Mouse (Mus musculus) spleen, adult 18-20 months (tissue): Measurements from ENCODE around the gene Slc38a10.
A peak's percentile ranks its signal among the peaks of the same experiment; 100 is the strongest.

Source experiments
- DNase-seq, 2 experiments: peaks; one replicate each; pipeline ENCODE4 v3.0.0; 2022; ENCODE audit warnings: mixed read lengths in 2 of 2

The Slc38a10 gene

DNA sequence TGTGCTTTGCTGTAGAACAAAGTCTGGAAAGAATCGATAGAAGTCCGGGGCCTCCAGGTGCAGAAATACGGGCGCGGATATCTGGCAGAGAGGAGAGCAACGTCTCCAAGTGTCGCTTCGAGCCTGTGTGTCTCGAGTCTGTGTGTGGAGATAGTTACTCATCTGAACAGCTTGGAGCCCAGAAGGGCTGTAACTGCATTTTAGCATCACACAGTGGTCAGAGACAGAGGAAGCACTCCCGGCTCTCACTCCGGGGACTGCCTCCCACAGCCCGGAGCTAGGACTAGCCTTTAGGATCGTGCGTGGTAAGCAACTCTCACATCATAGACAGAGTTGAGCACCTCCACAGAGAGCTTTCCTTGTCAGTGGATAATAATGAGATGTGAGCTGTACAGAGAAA, 22.1 kb upstream of the Slc38a10 start:
- DNase-seq = no peak

DNA sequence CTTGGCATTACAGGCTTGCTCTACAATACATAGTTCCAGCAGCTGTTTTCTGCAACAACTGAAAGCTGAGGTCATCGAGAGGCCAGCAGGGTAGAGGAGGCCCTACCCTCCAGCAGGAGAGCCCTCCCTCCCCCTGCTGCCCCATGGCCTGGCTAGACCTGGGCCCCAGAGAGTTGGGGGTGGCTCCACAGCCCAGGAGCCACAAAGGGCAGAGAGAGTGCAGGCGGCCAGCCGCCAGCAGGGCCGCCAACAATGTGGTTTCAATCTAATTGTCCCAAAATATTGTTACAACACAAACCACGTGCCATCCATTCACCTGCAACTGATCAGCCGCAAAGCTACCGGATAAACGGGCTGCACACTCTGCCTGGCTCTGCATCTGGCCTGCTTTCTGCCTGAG, 20.0 kb upstream of the Slc38a10 start:
- DNase-seq = no peak

DNA sequence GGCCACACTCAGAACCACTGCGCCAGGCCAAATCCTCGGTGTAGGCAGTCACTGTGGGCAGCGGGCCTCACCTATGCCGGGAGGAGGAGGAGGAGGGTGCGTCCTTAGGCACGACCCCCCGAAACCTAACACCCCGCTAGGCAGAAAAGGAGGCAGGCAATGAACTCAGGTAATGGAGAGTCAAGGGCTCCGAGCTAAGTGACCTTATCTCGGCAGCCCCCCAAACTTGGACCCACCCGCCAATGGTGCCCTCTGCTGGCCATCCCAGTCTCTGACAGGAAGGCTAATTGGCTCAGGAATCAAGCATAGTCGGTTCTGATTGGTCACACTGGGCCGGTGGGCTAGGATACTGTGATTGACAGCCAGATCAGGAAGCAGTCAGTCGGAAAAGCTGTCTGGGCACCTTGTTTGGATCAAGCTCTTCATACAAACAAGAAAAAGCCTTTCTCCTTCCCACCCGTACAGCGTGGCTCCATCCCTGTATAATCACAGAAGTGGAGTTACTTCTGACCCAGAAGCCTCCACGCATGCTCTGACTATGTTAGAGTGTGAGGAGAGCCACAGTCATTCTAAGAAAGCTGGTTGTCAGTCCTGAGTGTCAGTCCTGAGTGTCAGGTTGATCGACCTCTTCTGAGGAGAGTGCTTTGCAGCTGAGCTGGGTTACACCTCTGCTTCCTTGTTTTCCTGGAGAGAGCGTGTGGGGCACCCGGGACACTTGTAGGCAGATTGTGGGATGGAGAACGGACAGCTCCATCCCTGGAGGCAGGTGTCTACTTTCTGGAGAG, 18.3 kb upstream of the Slc38a10 start:
- DNase-seq = no peak

DNA sequence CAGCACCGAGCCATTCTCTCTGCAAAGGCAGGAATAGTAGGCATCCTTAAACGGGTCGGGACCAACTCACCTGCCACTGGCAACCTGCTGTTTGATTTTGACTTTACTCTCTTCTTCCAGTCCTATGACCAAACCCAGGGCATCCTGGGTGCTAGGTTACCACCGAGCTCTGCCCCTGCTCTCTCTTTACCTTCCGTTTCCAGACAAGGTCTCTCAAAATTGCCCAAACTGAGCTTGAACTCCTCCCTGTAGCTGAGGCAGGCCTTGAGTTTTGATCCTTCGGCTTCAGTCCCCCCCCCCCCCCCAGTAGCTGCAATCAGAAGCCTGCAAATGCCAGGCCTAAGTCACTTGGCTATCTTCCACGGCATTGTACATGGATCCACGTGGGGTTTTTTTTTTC, 17.4 kb upstream of the Slc38a10 start:
- DNase-seq = no peak

DNA sequence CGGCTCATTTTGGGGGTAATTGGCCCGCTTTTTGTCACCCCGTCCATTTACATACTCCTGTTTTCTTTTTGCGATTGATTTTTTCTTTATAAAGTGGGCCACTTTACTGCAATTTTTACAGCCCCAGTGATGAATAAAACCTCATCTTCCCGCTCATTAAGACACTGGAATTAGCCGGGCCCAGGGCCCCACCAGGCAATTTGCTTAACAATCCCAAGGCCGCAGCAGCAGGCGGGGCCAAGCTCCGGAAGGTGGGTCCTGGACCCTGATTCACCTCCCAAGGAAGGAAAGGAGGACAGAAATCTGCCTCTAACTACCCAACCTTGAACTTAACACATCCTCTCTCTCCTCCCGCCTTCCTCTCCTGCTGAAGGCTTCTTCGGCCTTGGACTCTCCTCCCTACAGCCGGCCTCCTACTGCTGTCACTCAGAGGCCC, 16.8 kb upstream of the Slc38a10 start:
- no peak for DNase-seq

DNA sequence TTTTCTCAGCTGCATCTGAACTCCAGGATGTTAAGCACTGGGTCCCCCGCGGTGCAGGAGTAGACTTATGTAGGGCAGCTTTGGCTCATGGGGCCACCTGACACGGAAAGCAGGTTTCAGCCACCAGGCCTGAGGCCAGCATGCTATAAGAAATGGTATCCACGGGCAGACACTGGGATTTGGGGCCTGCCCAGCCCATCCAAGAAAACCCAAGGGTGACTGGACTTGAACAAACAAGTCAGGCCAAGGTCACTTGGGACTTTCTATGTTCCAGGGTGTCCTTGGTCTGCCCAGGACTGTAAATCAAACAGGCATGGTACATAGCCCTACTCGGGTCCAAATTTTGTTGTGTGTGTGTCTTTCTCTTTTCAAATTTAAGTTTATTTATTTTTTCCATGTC, 15.9 kb upstream of the Slc38a10 start:
- no peak for DNase-seq

DNA sequence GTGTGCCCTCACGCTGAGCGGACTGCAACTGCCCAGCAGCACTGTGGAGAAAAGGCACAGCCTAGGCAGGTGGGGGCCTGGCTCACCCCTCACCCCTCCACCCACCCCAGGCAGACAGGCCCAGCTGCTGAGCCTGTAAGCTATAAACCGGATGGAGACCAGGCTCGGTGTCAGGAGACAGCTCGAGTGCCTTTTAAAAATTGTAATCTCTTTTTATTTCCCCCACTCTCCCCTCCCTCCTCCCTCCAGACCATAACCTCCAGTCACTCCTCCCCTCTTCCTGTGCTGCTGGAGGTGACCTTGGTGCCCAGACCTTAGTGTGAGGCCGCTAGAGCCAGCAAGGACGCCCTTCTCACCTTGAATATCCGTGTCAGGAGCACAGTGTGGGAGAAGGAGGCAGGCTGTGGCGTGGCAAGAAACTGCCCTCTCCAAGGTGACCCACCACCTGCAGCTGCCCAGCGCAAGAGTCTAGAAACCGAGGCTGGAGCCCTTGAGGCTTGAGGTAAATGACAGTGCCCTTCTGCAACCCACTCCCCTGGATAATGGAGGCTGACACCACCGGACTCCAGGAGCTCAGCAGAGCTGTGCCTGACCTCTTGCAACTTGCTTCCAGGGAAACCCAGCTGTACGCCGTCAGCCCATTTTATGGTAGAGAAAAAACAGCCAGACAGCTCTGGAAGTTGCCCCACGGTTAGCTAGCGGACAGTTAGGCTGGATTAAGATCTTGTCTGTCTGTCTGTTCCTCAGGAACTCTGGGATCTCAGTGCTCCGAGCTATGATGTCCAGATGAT, 13.5 kb upstream of the Slc38a10 start:
- no peak for DNase-seq

DNA sequence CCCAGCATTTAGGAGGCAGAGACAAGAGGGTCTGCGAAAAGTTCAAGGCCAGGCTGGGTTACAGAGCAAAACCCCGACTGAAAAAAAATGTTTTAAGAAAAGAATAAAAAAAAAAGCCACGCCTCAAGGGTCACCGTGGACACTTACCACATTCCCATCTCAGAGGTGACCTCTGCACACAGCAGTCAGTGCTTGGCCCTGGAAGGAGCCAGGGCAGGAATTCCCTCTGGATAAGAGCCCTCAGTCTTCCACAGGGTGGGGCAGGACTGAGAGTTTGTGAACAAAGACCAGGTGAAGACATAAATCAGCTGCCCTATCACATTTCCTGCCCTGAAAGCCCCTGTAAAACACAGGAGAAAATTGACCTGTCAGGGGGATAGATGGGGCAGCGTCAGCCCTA, 12.9 kb upstream of the Slc38a10 start:
- no peak for DNase-seq

DNA sequence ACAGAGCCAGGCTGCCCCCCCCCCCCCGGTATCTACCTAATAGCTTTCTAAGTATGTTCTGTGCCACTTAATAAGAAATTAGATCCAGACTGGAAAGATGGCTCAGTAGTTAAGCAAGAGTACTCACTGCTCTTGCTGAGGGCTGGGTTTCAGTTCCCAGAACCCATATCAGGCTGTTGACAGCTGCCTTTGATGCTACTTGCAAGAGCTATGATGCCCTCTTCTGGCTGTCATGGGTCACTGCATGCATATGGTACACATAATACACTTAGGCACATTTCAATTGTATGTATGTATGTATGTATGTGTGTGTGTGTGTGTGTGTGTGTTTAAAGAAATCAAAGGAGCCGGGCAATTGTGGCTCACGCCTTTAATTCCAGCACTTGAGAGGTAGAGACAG, 12.1 kb upstream of the Slc38a10 start:
- DNase-seq = no peak

DNA sequence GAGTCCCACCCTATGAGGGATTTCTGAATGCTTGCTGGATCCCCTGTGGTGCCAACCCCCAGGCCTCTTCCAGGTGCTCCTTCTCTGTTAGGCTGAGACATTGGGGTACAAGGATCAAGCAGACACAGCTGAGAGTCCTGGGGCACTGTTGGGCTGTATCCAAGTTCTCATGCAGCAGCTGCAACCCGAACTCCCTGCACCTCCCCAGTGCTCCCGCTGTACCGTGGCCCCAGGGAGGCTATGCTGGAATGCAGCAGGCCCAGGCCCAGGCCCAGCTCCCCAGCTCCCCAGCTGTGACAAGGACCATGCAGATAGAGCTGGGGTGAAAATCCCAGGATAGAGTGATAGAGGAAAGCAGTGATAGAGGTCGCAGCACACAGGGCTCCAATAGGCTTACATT, 10.1 kb upstream of the Slc38a10 start:
- DNase-seq = no peak

DNA sequence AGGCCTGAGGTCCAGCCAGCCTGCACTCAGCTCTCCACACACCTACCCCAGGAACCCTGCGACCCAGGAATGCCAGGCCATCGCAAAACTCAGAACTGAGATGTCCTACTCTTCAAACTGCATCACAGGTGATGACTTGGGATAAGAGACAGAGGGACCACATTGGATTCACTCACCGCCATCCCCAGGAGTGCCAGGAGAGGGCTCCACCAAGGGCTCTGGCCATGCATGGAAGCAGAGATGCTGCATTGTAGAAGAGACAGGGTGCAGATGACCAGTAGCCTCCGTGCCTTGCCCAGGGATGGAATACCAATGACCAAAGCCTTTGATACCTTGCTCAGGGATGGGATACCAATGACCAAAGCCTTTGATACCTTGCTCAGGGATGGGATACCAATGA, 9.3 kb upstream of the Slc38a10 start:
- DNase-seq = no peak

DNA sequence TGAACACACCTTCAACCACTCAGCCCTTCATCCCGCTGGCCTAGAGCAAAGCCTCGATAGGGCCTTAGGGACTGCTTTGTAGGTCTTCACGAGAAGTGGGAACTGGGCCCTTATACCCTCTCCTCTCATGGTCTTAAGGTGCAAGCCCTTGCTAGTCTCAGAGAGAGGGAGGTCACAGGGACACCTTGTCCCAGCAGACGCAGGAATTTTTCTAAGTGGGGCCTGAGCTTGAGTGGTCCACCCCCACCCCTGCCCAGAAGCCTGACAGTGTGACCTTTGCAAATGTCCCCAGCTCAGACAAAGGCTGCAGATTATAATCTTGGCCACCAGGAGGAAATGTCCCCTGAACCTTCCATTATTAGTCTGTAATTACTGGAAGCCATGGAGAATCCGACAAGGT, 8.5 kb upstream of the Slc38a10 start:
- no peak for DNase-seq

DNA sequence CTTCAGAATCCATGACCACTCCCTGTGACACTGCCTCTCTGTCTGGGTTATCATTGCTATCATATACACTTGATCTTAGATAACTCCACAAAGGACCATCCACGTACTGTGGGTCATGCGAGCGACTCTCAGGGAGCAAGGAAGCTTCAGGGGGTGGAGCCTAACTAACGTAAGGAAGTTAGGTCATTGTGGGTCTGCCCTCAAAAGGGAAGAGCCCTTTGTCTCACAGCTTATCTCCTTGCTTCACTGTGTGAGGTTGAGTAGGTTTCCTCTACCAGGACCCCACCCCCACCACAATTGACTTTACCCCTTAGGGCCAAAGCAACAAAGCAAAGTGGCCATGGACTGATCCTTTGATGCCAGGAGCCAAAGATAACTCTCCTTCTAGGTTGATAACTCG, 7.7 kb upstream of the Slc38a10 start:
- no peak for DNase-seq

DNA sequence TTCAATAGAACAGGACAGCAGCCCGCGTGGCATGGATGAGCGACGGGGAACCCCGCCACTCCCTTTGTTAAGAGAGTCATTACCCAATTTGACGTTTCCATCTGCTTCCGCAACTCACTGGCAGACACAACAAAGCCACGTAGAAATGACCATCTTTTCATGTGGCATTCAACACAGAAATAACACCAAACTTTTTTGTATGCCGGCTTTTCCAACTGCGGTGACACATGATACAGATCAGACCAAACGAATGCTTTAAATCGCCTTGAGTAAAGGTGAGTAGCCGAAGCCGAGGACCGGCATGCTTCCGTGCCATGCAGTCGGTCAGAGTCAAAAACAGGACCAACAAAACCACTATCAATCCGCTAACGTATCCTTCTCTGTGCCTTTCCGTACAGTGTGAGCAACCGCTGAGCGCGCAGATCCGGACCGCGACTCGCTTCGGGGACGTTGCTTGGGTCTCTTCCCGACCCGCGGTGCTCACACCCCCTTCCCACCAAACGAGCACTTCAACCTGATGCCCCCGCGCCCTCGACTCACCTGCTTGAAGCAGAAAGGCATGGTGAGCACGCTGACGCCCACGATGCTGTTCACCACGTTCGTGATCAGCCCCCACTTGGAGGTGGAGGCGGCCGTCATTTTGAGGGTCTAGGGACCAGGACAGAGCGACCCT, 570 bp downstream of the Slc38a10 start:
- peak in 1 of 2 experiments; percentile 14 for DNase-seq

DNA sequence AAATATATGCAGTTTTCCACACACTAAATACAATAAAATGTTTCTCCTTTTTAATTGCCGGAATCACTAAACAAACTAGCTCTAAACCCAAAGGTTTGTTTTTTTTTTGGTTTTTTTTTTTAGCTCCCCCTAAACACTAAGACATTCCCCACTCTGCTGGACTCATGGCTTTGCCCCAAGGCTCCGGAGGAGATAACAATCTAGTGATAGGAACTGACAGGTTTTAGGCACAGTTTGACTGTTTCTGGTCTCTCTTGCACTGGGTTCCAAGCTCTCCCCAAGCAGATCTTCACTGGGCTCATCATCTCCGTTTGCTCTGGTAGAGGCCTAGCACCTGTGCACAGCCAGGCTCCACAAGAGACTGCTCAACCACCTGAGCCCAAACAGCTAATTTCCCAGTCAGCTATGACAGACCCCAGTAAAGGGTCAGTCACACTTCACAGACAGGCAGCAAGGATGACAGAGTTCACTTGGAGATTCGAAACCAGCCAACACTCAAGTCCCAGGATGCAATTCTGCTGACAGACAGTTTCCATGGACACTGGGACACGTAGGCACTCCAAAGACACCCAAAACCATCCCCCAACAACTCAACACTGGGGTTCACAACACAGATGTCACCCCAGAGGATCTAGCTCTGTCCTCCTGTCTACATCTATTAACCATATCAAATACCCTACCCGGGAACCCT, 1.5 kb downstream of the Slc38a10 start:
- DNase-seq = no peak

DNA sequence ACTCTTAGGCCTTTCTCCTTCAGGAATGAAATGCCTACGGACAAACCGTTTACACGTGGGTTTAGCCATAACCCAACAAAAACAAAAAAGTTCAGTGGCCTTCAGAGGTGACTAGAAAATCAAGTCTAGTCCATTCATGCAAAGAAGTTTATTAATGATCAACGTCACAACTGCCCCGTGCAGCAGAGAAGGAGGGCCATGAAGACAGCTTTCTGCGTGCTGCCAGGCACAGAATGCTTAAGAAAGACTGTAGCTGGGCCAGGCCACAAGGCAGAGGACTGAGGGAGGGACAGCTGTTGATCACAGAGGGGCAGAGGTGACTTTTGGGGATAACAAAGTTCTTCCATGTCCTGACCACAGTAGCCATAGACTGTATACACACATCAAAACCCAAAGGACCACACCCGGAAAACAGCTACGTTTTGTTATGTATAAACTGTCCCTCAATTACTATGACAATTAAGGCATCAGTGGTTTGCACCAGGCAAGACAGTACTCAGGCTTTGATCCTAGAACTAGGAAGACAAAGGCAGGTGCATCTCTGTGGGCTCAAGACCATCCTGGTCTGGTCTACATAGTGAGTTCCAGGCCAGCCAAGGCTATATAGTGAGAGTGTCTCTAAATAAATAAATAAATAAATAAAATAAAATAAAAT, 2.8 kb downstream of the Slc38a10 start:
- no peak for DNase-seq

DNA sequence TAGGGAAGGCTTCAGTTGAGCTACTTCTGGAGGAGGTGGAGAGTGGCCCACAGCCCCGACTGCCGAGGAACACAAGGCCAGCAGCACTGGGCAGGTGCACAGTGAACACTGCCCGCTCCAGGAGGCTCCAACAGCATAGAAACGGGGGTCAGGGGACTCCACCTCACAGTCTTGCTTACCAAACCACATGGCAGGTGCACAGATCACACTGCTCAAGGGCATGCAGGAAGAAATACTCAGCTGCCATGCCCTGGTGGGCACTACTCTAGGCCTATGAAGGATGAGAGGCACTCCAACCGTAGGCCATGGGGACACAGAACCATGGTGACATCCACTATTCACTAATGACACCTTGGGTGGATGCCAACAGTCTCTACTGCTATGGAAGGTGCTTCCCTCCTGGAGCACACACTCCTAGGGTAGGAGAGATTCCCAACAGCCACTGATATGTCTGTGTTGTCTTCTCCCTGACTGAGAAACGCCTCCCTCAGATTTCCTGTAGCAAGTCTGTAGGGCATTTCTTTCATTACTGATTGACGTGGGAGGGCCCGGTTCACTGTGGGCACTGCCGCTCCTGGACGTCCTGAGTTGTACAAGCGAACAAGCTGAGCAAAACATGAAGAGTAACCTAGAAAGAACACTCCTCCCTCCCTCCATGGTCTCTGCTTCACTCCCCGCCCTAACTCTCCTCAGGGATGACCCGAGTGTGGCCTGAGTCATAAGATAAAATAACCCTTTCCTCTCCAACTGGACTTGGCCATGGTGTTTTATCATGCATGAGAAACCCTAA, 7.2 kb downstream of the Slc38a10 start:
- no peak for DNase-seq

DNA sequence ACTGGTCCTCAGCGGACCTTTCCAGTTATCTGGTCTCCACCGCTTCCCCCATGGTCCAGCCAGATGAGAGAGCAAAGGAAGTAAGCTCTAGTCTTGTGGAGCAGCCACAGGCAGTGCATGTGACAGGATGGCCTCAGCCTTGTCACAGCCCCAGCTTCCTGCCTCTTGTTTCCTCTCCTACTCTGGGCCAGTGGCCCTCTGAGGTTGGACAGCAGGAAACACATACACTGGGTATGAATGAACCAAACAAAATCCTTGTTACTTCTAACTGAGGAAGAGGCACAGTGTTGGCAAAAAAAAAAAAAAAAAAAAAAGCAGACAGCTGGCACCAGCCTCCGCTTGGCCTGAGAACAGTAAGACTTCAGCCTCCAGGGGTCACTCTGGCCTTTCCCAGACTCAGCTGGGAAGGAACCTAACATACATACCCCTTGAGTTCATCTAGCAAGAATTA, 8.5 kb downstream of the Slc38a10 start:
- DNase-seq = peak; percentile 25 to 31

DNA sequence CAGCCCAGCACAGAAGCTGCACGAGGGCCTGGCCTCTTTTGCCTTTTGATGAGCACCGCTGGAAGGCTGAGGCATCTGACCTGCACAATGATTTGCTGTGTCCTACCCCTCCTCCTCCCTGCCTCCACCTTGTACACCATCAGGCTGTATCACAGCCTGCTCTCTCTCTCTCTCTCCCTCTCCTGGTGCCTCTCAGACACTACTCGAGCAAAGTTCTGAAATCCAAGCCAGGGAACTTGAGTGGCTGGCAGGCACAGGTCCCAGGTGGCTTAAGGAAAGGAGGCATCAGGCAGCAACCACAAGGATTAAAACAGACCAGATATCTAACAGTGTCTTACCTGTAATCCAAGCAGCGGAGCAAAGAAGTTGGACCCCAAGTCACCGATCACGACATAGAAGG, 10.9 kb downstream of the Slc38a10 start:
- no peak for DNase-seq

DNA sequence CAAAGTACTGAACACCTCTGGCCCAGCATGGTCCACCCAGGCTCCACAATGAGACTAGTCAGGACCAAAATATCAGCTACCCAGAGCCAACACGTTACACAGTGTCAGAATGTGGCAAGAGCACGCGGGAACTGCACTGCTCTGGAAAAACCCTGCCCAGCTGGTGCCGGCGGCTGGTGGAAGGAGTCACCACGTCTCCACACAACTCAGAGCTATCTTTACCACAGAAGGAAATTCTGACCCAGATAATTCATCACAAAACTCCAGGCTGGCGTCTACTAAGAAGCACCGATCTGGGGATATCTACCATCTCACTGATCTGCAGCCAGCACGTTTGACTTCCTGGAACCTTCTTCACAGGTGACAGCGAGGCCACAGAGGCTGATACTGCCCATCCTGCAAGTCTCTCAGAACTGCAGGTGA, 11.8 kb downstream of the Slc38a10 start:
- DNase-seq = no peak

DNA sequence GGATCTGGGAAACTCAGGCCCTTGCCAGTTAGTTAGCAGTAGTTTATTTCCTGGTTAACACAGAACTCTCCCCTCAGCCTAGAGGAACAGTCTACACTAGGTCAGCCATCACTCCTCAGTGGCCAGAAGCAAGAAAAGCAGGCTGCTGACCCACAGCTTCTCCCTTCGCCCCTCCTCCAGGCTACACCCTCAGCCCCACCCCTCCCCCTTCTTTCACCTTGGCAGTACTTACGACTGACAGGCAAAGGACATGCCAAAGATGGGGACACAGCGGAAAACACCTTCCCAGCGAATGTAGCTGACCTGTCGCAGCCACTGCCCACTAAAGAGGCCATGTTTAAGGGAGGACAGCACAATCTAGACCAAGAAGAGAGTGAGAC, 13.5 kb downstream of the Slc38a10 start:
- no peak for DNase-seq
